Mouse (Mus musculus): Measurements from ENCODE around the gene Filip1. TPM values are rescaled to one million over a fixed set of nuclear protein-coding genes. Genes with fewer than 3 reads are reported as not detected.

Filip1 gene
- polyA plus RNA-seq, 1 experiment from 2014 or later = 0.27 TPM

GRCm38 (mm10) chr9:79862544-79862943 is 150.1 kb downstream of the Filip1 start:
- H3K36me3 ChIP-seq = no peaks in the 10 kb centered on the region
- no peaks in the 10 kb centered on the region for H3K9me3 ChIP-seq (replicated peaks)
- no peak overlapping the region for H3K4me3 ChIP-seq (replicated peaks)
- no peaks in the 10 kb centered on the region for H3K27me3 ChIP-seq
- no peak for DNase-seq
- no peak overlapping the region for H3K27ac ChIP-seq
- no peak overlapping the region for H3K4me2 ChIP-seq
- no peaks in the 10 kb centered on the region for H3K4me1 ChIP-seq (replicated peaks)
- no peak overlapping the region for H3K9ac ChIP-seq
- no peak for ATAC-seq (ENCODE audit: low read depth)
- 45% methylated on average over 6 of the region's 6 CpGs for WGBS (ENCODE audit: insufficient replicate concordance)

- H3K9me3 ChIP-seq (replicated peaks) = no peaks in the 10 kb centered on the region
- no peaks in the 10 kb centered on the region for H3K27me3 ChIP-seq
- no peak for ATAC-seq (ENCODE audit: low read depth)
- H3K4me2 ChIP-seq = no peak overlapping the region
- no peak overlapping the region for H3K9ac ChIP-seq
- no peak overlapping the region for H3K4me3 ChIP-seq (replicated peaks)
- H3K36me3 ChIP-seq = no peaks in the 10 kb centered on the region
- no peak for DNase-seq
- no peak overlapping the region for H3K27ac ChIP-seq
- H3K4me1 ChIP-seq (replicated peaks) = no peaks in the 10 kb centered on the region
These were observed 165.6 kb downstream of the Filip1 start for GRCm38 (mm10) chr9:79847099-79847498.

GRCm38 (mm10) chr9:79842615-79843014 is 170.0 kb downstream of the Filip1 start:
- no peak overlapping the region for H3K4me2 ChIP-seq

GRCm38 (mm10) chr9:79842028-79842427 is 170.6 kb downstream of the Filip1 start:
- H3K4me1 ChIP-seq (replicated peaks) = no peaks in the 10 kb centered on the region
- ATAC-seq (ENCODE audit: low read depth) = no peak
- no peak for DNase-seq
- no peak overlapping the region for H3K4me2 ChIP-seq
- H3K9ac ChIP-seq = no peak overlapping the region
- no peaks in the 10 kb centered on the region for H3K9me3 ChIP-seq (replicated peaks)
- no peaks in the 10 kb centered on the region for H3K36me3 ChIP-seq
- H3K27me3 ChIP-seq = no peaks in the 10 kb centered on the region
- H3K27ac ChIP-seq = no peak overlapping the region
- H3K4me3 ChIP-seq (replicated peaks) = no peak overlapping the region

More at GRCm38 (mm10) chr9:79842615-79843014, 170.0 kb downstream of the Filip1 start:
- Histone ChIP-seq H3K9me3 (replicated peaks) (no peaks in the 10 kb centered on the region), H3K27me3 (no peaks in the 10 kb centered on the region), H3K4me1 (replicated peaks) (no peaks in the 10 kb centered on the region), H3K9ac (no peak overlapping the region), H3K27ac (no peak overlapping the region), H3K36me3 (no peaks in the 10 kb centered on the region), H3K4me3 (replicated peaks) (no peak overlapping the region)
- WGBS (ENCODE audit: insufficient replicate concordance) = 64% methylated on average over 6 of the region's 6 CpGs
- ATAC-seq (ENCODE audit: low read depth) = no peak
- DNase-seq = no peak

- Histone ChIP-seq H3K4me1 (replicated peaks) (no peaks in the 10 kb centered on the region), H3K27me3 (no peaks in the 10 kb centered on the region), H3K9me3 (replicated peaks) (no peaks in the 10 kb centered on the region), H3K27ac (no peak overlapping the region), H3K9ac (no peak overlapping the region), H3K4me2 (no peak overlapping the region), H3K36me3 (no peaks in the 10 kb centered on the region), H3K4me3 (replicated peaks) (no peak overlapping the region)
- 74% methylated on average over 1 of the region's 1 CpGs for WGBS (ENCODE audit: insufficient replicate concordance)
- ATAC-seq (ENCODE audit: low read depth) (no peak), DNase-seq (no peak)
These were observed 181.4 kb downstream of the Filip1 start for GRCm38 (mm10) chr9:79831294-79831693.

- Histone ChIP-seq H3K36me3 (no peaks in the 10 kb centered on the region), H3K4me3 (replicated peaks) (no peak overlapping the region), H3K27ac (no peak overlapping the region), H3K4me1 (replicated peaks) (no peaks in the 10 kb centered on the region), H3K4me2 (no peak overlapping the region), H3K9me3 (replicated peaks) (no peaks in the 10 kb centered on the region), H3K9ac (no peak overlapping the region), H3K27me3 (no peaks in the 10 kb centered on the region)
- ATAC-seq (ENCODE audit: low read depth) (no peak), DNase-seq (no peak)
- WGBS (ENCODE audit: insufficient replicate concordance) = 37% methylated on average over 4 of the region's 4 CpGs
These were observed 181.8 kb downstream of the Filip1 start for GRCm38 (mm10) chr9:79830874-79831273.

GRCm38 (mm10) chr9:79829842-79830800 is 182.5 kb downstream of the Filip1 start:
- ATAC-seq (ENCODE audit: low read depth) (no peak), DNase-seq (no peak)
- Histone ChIP-seq H3K36me3 (no peaks in the 10 kb centered on the region), H3K9ac (no peak overlapping the region), H3K4me3 (replicated peaks) (no peak overlapping the region), H3K27me3 (no peaks in the 10 kb centered on the region), H3K4me1 (replicated peaks) (no peaks in the 10 kb centered on the region), H3K9me3 (replicated peaks) (no peaks in the 10 kb centered on the region), H3K4me2 (no peak overlapping the region), H3K27ac (no peak overlapping the region)
- WGBS (ENCODE audit: insufficient replicate concordance) = 66% methylated on average over 23 of the region's 23 CpGs

GRCm38 (mm10) chr9:79827072-79827471 is 185.6 kb downstream of the Filip1 start:
- Histone ChIP-seq H3K9ac (no peak overlapping the region), H3K36me3 (no peaks in the 10 kb centered on the region), H3K4me1 (replicated peaks) (no peaks in the 10 kb centered on the region), H3K27ac (no peak overlapping the region), H3K9me3 (replicated peaks) (no peaks in the 10 kb centered on the region), H3K27me3 (no peaks in the 10 kb centered on the region), H3K4me3 (replicated peaks) (no peak overlapping the region), H3K4me2 (no peak overlapping the region)
- ATAC-seq (ENCODE audit: low read depth) (no peak), DNase-seq (no peak)
- WGBS (ENCODE audit: insufficient replicate concordance) = 45% methylated on average over 2 of the region's 2 CpGs

GRCm38 (mm10) chr9:79825526-79825925 is 187.1 kb downstream of the Filip1 start:
- Histone ChIP-seq H3K9ac (no peak overlapping the region), H3K9me3 (replicated peaks) (no peaks in the 10 kb centered on the region), H3K27me3 (no peaks in the 10 kb centered on the region), H3K4me1 (replicated peaks) (no peaks in the 10 kb centered on the region), H3K4me2 (no peak overlapping the region), H3K36me3 (no peaks in the 10 kb centered on the region), H3K27ac (no peak overlapping the region), H3K4me3 (replicated peaks) (no peak overlapping the region)
- ATAC-seq (ENCODE audit: low read depth) = no peak
- no peak for DNase-seq
- 78% methylated on average over 7 of the region's 7 CpGs for whole genome bisulfite sequencing (ENCODE audit: insufficient replicate concordance)

GRCm38 (mm10) chr9:79823856-79824255 is 188.8 kb downstream of the Filip1 start:
- H3K27me3 ChIP-seq = no peaks in the 10 kb centered on the region
- H3K36me3 ChIP-seq = no peaks in the 10 kb centered on the region
- H3K9ac ChIP-seq = no peak overlapping the region
- DNase-seq (no peak), ATAC-seq (ENCODE audit: low read depth) (no peak)
- H3K9me3 ChIP-seq (replicated peaks) = no peaks in the 10 kb centered on the region
- no peak overlapping the region for H3K27ac ChIP-seq
- no peaks in the 10 kb centered on the region for H3K4me1 ChIP-seq (replicated peaks)
- H3K4me2 ChIP-seq = no peak overlapping the region
- WGBS (ENCODE audit: insufficient replicate concordance) = 42% methylated on average over 2 of the region's 2 CpGs
- H3K4me3 ChIP-seq (replicated peaks) = no peak overlapping the region

GRCm38 (mm10) chr9:79823438-79823837 is 189.2 kb downstream of the Filip1 start:
- 66% methylated on average over 4 of the region's 4 CpGs for WGBS (ENCODE audit: insufficient replicate concordance)
- H3K27ac ChIP-seq = no peak overlapping the region
- no peaks in the 10 kb centered on the region for H3K36me3 ChIP-seq

GRCm38 (mm10) chr9:79816464-79816863 is 196.2 kb downstream of the Filip1 start:
- Histone ChIP-seq H3K27ac (no peak overlapping the region), H3K27me3 (no peaks in the 10 kb centered on the region), H3K9ac (no peak overlapping the region), H3K4me1 (replicated peaks) (no peaks in the 10 kb centered on the region), H3K36me3 (no peaks in the 10 kb centered on the region), H3K4me3 (replicated peaks) (no peak overlapping the region), H3K4me2 (no peak overlapping the region), H3K9me3 (replicated peaks) (no peaks in the 10 kb centered on the region)
- 29% methylated on average over 5 of the region's 5 CpGs for WGBS (ENCODE audit: insufficient replicate concordance)
- DNase-seq (no peak), ATAC-seq (ENCODE audit: low read depth) (no peak)

More at GRCm38 (mm10) chr9:79823438-79823837, 189.2 kb downstream of the Filip1 start:
- Histone ChIP-seq H3K9ac (no peak overlapping the region), H3K4me3 (replicated peaks) (no peak overlapping the region), H3K27me3 (no peaks in the 10 kb centered on the region), H3K4me2 (no peak overlapping the region), H3K9me3 (replicated peaks) (no peaks in the 10 kb centered on the region), H3K4me1 (replicated peaks) (no peaks in the 10 kb centered on the region)
- DNase-seq (no peak), ATAC-seq (ENCODE audit: low read depth) (no peak)

Measured in liver, embryonic 13.5 days (tissue).